Mouse (Mus musculus): ENCODE measurements at regions not wholly inside any gene's neighbourhood (a gene's known extent, or its start where the extent isn't known, plus 50 kb on each side); places are given as distances from the start of the nearest gene placed in this dataset.

- no peak overlapping the region for H3K9ac ChIP-seq (ENCODE audit: low read depth, low read length)
- WGBS = 68% methylated on average over 3 of the region's 3 CpGs
- H3K27ac ChIP-seq (replicated peaks; ENCODE audit: insufficient read depth, low read depth, low read length) = no peak overlapping the region
- H3K4me1 ChIP-seq (ENCODE audit: control insufficient read depth, insufficient read depth, low read length) = no peaks in the 10 kb centered on the region
- H3K4me3 ChIP-seq (ENCODE audit: insufficient read depth, low read depth, low read length) = no peak overlapping the region
- no peak for TF ChIP-seq CTCF (IDR thresholded peaks at IDR 0.05; ENCODE audit: low read depth, low read length)
- no peak for TF ChIP-seq POLR2A (IDR thresholded peaks at IDR 0.05; ENCODE audit: extremely low read depth, insufficient read depth, low read length)
- H3K79me2 ChIP-seq (ENCODE audit: control insufficient read depth, insufficient read depth, low read length) = no peaks in the 10 kb centered on the region
- no peaks in the 10 kb centered on the region for H3K36me3 ChIP-seq (ENCODE audit: control insufficient read depth, insufficient read depth, low read length)
- H3K27me3 ChIP-seq (ENCODE audit: control insufficient read depth, insufficient read depth, low read length) = no peaks in the 10 kb centered on the region
- no peak for DNase-seq (ENCODE audit: extremely low read depth, low read depth, low spot score)
These were observed 243.4 kb downstream of the Ddx10 start for GRCm38 (mm10) chr9:53004253-53004978.

- Histone ChIP-seq H3K4me1 (ENCODE audit: control insufficient read depth, insufficient read depth, low read length) (peaks cover 10% of the 10 kb centered on the region), H3K36me3 (ENCODE audit: control insufficient read depth, insufficient read depth, low read length) (no peaks in the 10 kb centered on the region), H3K79me2 (ENCODE audit: control insufficient read depth, insufficient read depth, low read length) (no peaks in the 10 kb centered on the region), H3K27me3 (ENCODE audit: control insufficient read depth, insufficient read depth, low read length) (no peaks in the 10 kb centered on the region), H3K9ac (ENCODE audit: low read depth, low read length) (no peak overlapping the region), H3K4me3 (ENCODE audit: insufficient read depth, low read depth, low read length) (no peak overlapping the region), H3K27ac (replicated peaks; ENCODE audit: insufficient read depth, low read depth, low read length) (no peak overlapping the region)
- DNase-seq (ENCODE audit: extremely low read depth, low read depth, low spot score) = peak; percentile 83
- no peak for TF ChIP-seq CTCF (IDR thresholded peaks at IDR 0.05; ENCODE audit: low read depth, low read length)
- TF ChIP-seq POLR2A (IDR thresholded peaks at IDR 0.05; ENCODE audit: extremely low read depth, insufficient read depth, low read length) = no peak
- 10% methylated on average over 1 of the region's 1 CpGs for WGBS
These were observed 271.8 kb downstream of the Ddx10 start for GRCm38 (mm10) chr9:52976041-52976440.

GRCm38 (mm10) chr9:52965631-52966030 lies 282.2 kb downstream of the Ddx10 start:
- Histone ChIP-seq H3K79me2 (ENCODE audit: control insufficient read depth, insufficient read depth, low read length) (no peaks in the 10 kb centered on the region), H3K9ac (ENCODE audit: low read depth, low read length) (no peak overlapping the region), H3K27ac (replicated peaks; ENCODE audit: insufficient read depth, low read depth, low read length) (no peak overlapping the region), H3K4me3 (ENCODE audit: insufficient read depth, low read depth, low read length) (no peak overlapping the region), H3K4me1 (ENCODE audit: control insufficient read depth, insufficient read depth, low read length) (no peaks in the 10 kb centered on the region), H3K27me3 (ENCODE audit: control insufficient read depth, insufficient read depth, low read length) (no peaks in the 10 kb centered on the region), H3K36me3 (ENCODE audit: control insufficient read depth, insufficient read depth, low read length) (no peaks in the 10 kb centered on the region)
- 92% methylated on average over 4 of the region's 4 CpGs for WGBS
- TF ChIP-seq POLR2A (IDR thresholded peaks at IDR 0.05; ENCODE audit: extremely low read depth, insufficient read depth, low read length) = no peak
- TF ChIP-seq CTCF (IDR thresholded peaks at IDR 0.05; ENCODE audit: low read depth, low read length) = no peak
- no peak for DNase-seq (ENCODE audit: extremely low read depth, low read depth, low spot score)

- WGBS = 87% methylated on average over 6 of the region's 6 CpGs
- Histone ChIP-seq H3K27me3 (ENCODE audit: control insufficient read depth, insufficient read depth, low read length) (no peaks in the 10 kb centered on the region), H3K9ac (ENCODE audit: low read depth, low read length) (no peak overlapping the region), H3K4me3 (ENCODE audit: insufficient read depth, low read depth, low read length) (no peak overlapping the region), H3K79me2 (ENCODE audit: control insufficient read depth, insufficient read depth, low read length) (no peaks in the 10 kb centered on the region), H3K36me3 (ENCODE audit: control insufficient read depth, insufficient read depth, low read length) (no peaks in the 10 kb centered on the region), H3K4me1 (ENCODE audit: control insufficient read depth, insufficient read depth, low read length) (no peaks in the 10 kb centered on the region), H3K27ac (replicated peaks; ENCODE audit: insufficient read depth, low read depth, low read length) (no peak overlapping the region)
- no peak for DNase-seq (ENCODE audit: extremely low read depth, low read depth, low spot score)
- TF ChIP-seq POLR2A (IDR thresholded peaks at IDR 0.05; ENCODE audit: extremely low read depth, insufficient read depth, low read length) (no peak), CTCF (IDR thresholded peaks at IDR 0.05; ENCODE audit: low read depth, low read length) (no peak)
These were observed 280.1 kb upstream of the AI593442 start for GRCm38 (mm10) chr9:52959668-52960067.

- 50% methylated on average over 1 of the region's 1 CpGs for WGBS
- Histone ChIP-seq H3K4me1 (ENCODE audit: control insufficient read depth, insufficient read depth, low read length) (no peaks in the 10 kb centered on the region), H3K4me3 (ENCODE audit: insufficient read depth, low read depth, low read length) (no peak overlapping the region), H3K9ac (ENCODE audit: low read depth, low read length) (no peak overlapping the region), H3K79me2 (ENCODE audit: control insufficient read depth, insufficient read depth, low read length) (no peaks in the 10 kb centered on the region), H3K27me3 (ENCODE audit: control insufficient read depth, insufficient read depth, low read length) (no peaks in the 10 kb centered on the region), H3K27ac (replicated peaks; ENCODE audit: insufficient read depth, low read depth, low read length) (no peak overlapping the region), H3K36me3 (ENCODE audit: control insufficient read depth, insufficient read depth, low read length) (no peaks in the 10 kb centered on the region)
- DNase-seq (ENCODE audit: extremely low read depth, low read depth, low spot score) = no peak
- TF ChIP-seq POLR2A (IDR thresholded peaks at IDR 0.05; ENCODE audit: extremely low read depth, insufficient read depth, low read length) (no peak), CTCF (IDR thresholded peaks at IDR 0.05; ENCODE audit: low read depth, low read length) (no peak)
These were observed 277.7 kb upstream of the AI593442 start for GRCm38 (mm10) chr9:52957245-52957644.

GRCm38 (mm10) chr9:52944081-52944480 lies 264.5 kb upstream of the AI593442 start:
- Histone ChIP-seq H3K27me3 (ENCODE audit: control insufficient read depth, insufficient read depth, low read length) (no peaks in the 10 kb centered on the region), H3K79me2 (ENCODE audit: control insufficient read depth, insufficient read depth, low read length) (no peaks in the 10 kb centered on the region), H3K4me1 (ENCODE audit: control insufficient read depth, insufficient read depth, low read length) (no peaks in the 10 kb centered on the region), H3K9ac (ENCODE audit: low read depth, low read length) (no peak overlapping the region), H3K36me3 (ENCODE audit: control insufficient read depth, insufficient read depth, low read length) (no peaks in the 10 kb centered on the region), H3K27ac (replicated peaks; ENCODE audit: insufficient read depth, low read depth, low read length) (no peak overlapping the region), H3K4me3 (ENCODE audit: insufficient read depth, low read depth, low read length) (no peak overlapping the region)
- WGBS = 36% methylated on average over 5 of the region's 5 CpGs
- TF ChIP-seq POLR2A (IDR thresholded peaks at IDR 0.05; ENCODE audit: extremely low read depth, insufficient read depth, low read length) (no peak), CTCF (IDR thresholded peaks at IDR 0.05; ENCODE audit: low read depth, low read length) (no peak)
- DNase-seq (ENCODE audit: extremely low read depth, low read depth, low spot score) = peak; percentile 66

All from liver, adult 2 months (tissue).